Mouse (Mus musculus) cortical plate, adult 2 months (tissue): ENCODE measurements around the gene Ppip5k2. TPM values are rescaled to one million over a fixed set of nuclear protein-coding genes. Genes with fewer than 3 reads are reported as not detected.

Source experiments
- H3K27ac ChIP-seq: fragments of 200-500 bp; 2 replicates; pipeline ENCODE4 v1.5.1; 2012; ENCODE audit warnings: low read length, control low read depth, inconsistent platforms; ENCODE audit not compliant: insufficient read depth
- H3K4me1 ChIP-seq: fragments of 200-500 bp; 2 replicates; pipeline ENCODE4 v1.6.1; 2011; ENCODE audit warnings: low read length; ENCODE audit not compliant: control insufficient read depth, insufficient read depth
- H3K4me3 ChIP-seq: fragments of 200-500 bp; 2 replicates; pipeline ENCODE4 v1.5.1; 2011; ENCODE audit warnings: mild to moderate bottlenecking, low read length, control low read depth; ENCODE audit not compliant: insufficient read depth
- CTCF ChIP-seq: fragments of 200-500 bp; IDR thresholded peaks from 2 replicates; pipeline ENCODE4 v1.5.1; 2011; ENCODE audit warnings: mild to moderate bottlenecking, control low read depth, low read length; ENCODE audit not compliant: insufficient read depth; ENCODE audit errors: extremely low read depth
- POLR2A ChIP-seq: fragments of 200-500 bp; IDR thresholded peaks from 2 replicates; pipeline ENCODE4 v1.6.1; 2011; ENCODE audit warnings: mild to moderate bottlenecking, low read length, control low read depth; ENCODE audit not compliant: insufficient read depth; ENCODE audit errors: extremely low read depth
- polyA plus RNA-seq: library from polyadenylated mRNA; depleted of rRNA; stranded (reverse); fragments of >200 nt; gene quantifications from 2 replicates; pipeline ENCODE4 v1.2.3, GENCODE M21; 2012

Gene Ppip5k2
- polyA plus RNA-seq, 1 experiment = 23.9 TPM

DNA sequence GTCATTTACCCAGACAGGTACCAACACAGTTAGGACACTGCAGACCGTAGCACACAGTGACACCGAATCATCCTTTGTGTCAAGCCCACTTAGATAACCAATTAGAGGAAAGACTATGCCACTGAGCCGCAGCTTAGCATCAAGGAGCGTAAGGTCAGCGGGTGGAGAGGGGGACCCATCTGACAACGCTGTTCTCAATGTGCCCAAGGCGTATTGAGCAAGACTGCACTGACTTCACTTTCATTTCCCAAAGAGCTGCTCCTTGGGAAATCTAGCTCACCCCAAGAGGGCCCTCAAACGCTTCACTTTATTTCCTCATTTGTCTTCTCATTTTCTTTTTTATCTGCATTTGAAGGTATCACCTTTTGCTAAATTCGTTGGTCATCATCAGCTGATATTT lies 51.8 kb downstream of the Ppip5k2 start:
- H3K27ac ChIP-seq = no peak overlapping the region
- H3K4me1 ChIP-seq = no peaks in the 10 kb centered on the region
- TF ChIP-seq POLR2A = no peak
- no peak for TF ChIP-seq CTCF
- no peak overlapping the region for H3K4me3 ChIP-seq

- no peak for TF ChIP-seq CTCF
- TF ChIP-seq POLR2A = no peak
- H3K4me3 ChIP-seq = no peak overlapping the region
- H3K4me1 ChIP-seq = no peaks in the 10 kb centered on the region
- no peak overlapping the region for H3K27ac ChIP-seq
Observed at GRCm38 (mm10) chr1:97714334-97714868, 55.8 kb downstream of the Ppip5k2 start.

DNA sequence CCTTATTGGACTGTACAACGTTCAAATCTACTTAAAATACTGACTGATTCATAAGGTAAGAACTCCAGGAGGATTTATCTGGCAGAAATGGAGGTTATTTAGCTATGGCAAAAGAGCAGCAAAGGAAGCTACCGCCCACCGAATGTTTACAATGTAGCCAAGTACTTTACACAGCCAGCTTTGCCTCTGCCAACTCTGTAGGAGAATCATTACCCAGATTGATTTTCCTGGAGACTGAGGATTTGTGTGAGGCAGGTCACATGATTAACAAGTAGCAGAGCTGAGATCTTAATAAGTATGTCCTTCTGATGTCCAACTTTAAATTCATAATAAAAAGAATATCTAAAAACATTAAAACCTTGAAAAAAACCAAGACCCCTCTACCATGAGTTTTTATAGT lies 59.7 kb downstream of the Ppip5k2 start:
- TF ChIP-seq CTCF = no peak
- no peak for TF ChIP-seq POLR2A
- H3K27ac ChIP-seq = no peak overlapping the region
- H3K4me3 ChIP-seq = no peak overlapping the region
- H3K4me1 ChIP-seq = no peaks in the 10 kb centered on the region

- Histone ChIP-seq H3K27ac (no peak overlapping the region), H3K4me3 (no peak overlapping the region)
- no peak for TF ChIP-seq POLR2A
- TF ChIP-seq CTCF = no peak
Observed at GRCm38 (mm10) chr1:97705389-97705788, 64.8 kb downstream of the Ppip5k2 start.

DNA sequence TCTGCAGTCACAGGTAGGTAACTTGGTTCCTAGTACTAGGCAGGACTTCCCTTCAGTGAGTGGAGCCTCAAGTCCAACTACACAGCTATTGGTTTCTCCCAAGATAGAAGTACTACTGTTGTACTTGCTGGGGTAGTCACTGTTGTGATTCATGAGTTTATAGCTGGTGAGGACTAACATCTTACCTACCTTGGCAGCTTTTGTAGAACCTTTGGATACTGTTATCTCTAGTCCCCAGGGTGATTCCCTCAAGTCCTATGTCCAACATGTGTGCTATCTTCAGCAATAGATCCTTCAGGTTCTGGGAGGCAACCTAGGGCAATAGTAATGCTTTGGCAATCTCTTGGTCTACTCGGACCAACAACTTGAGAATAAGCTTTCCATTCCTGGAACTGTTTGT lies 65.6 kb downstream of the Ppip5k2 start:
- H3K4me1 ChIP-seq = no peaks in the 10 kb centered on the region
- TF ChIP-seq POLR2A (no peak), CTCF (no peak)
- H3K4me3 ChIP-seq = no peak overlapping the region

More at GRCm38 (mm10) chr1:97705389-97705788, 64.8 kb downstream of the Ppip5k2 start:
- H3K4me1 ChIP-seq = no peaks in the 10 kb centered on the region

GRCm38 (mm10) chr1:97698956-97699570 lies 71.1 kb downstream of the Ppip5k2 start:
- TF ChIP-seq POLR2A (no peak), CTCF (no peak)
- no peak overlapping the region for H3K27ac ChIP-seq
- no peaks in the 10 kb centered on the region for H3K4me1 ChIP-seq
- H3K4me3 ChIP-seq = no peak overlapping the region

More for the DNA sequence above, 65.6 kb downstream of the Ppip5k2 start:
- H3K27ac ChIP-seq = no peak overlapping the region

- Histone ChIP-seq H3K27ac (no peak overlapping the region), H3K4me3 (no peak overlapping the region), H3K4me1 (no peaks in the 10 kb centered on the region)
- TF ChIP-seq CTCF (no peak), POLR2A (no peak)
Observed at GRCm38 (mm10) chr1:97697273-97697672, 72.9 kb downstream of the Ppip5k2 start.

DNA sequence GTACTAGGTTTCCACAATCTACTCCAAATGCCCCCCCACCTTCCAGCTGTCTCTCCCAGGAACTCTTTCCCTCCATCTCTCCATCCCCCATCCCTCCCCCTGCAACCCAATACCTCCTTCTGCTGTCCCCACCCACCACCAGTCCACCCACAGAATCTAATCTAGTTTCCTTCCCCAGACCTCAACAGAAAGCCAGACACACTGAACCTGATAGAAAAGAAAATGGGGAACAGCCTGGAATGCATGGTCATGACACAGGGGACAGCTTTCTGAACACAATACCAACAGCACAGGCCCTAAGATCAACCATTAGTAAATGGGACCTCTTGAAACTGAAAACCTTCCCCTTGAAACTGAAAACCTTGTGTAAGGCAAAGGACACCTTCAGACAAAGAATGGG lies 76.4 kb downstream of the Ppip5k2 start:
- TF ChIP-seq CTCF (no peak), POLR2A (no peak)
- Histone ChIP-seq H3K4me1 (no peaks in the 10 kb centered on the region), H3K4me3 (no peak overlapping the region), H3K27ac (no peak overlapping the region)

DNA sequence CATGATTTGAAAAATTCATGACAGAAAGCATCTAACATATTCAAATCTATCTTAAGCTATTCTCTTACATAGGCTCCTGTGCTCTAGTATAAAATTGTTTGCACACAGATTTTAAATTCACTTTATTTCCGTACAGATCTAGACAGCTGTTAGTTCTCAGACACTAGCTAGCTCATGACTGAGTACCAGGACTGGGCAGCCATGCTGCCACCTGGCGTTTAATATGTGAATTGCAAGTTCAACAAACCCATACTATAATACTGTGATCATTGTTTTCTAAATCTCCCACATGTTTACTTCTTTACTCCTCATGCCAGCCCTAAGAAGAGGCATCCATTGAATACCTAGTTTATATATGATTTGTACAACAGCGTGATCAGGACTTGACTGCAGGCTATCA lies 81.5 kb downstream of the Ppip5k2 start:
- Histone ChIP-seq H3K27ac (no peak overlapping the region), H3K4me1 (no peaks in the 10 kb centered on the region), H3K4me3 (no peak overlapping the region)
- TF ChIP-seq POLR2A (no peak), CTCF (peak; percentile 75)

DNA sequence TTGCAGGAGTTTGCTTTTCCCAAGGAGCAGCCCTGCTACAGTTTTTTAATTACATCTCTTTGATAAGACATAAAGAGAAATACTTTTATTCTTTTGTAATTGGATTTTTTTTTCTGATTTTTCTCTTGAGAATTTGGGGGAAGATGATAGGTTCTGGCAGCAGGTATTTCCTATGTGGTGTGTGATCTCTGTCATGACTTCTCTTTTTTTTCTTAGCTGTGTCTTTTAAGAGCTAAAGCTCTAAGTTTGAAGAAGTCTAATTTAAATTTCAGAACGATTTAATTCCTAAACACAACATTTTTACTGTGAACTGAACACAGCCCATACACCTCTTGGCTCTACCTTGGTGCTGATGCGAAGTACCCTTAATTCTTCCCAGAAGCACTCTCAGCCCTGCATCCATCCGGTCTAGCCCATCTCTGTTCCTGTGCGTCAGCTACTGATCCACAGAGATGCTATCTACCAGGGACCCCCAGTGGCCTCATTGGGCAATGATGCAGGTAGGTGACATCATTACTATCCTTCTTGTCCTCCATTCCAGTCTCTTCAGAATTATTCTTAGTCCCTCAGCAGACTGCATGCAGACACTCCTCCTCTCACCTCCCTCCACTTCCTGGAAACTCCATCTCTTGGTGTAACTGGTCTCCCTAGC lies 93.6 kb downstream of the Ppip5k2 start:
- no peak overlapping the region for H3K4me3 ChIP-seq
- no peaks in the 10 kb centered on the region for H3K4me1 ChIP-seq
- no peak overlapping the region for H3K27ac ChIP-seq
- TF ChIP-seq POLR2A (no peak), CTCF (no peak)
